Mouse (Mus musculus) liver, embryonic 15.5 days (tissue): ENCODE data around the gene Dnajc7. TPM values are rescaled to one million over a fixed set of nuclear protein-coding genes. Genes with fewer than 3 reads are reported as not detected.
A peak's percentile ranks its signal among the peaks of the same experiment; 100 is the strongest.
"Not testable (repeated sequence)": the region's sequence is repeated elsewhere in the genome, so short reads cannot be mapped to it uniquely, and the experiment has no call there.

Source experiments
- ATAC-seq: fragments of 200-750 bp; cut with Nextera tagmentation; 2 replicates; pipeline ENCODE4 v1.8.0; 2017; ENCODE audit warnings: moderate number of reproducible peaks, mild to moderate bottlenecking, moderate library complexity; ENCODE audit not compliant: insufficient read depth
- H3K27ac ChIP-seq: fragments of 300-500 bp; sonication (generic); replicated peaks from 2 replicates; pipeline ENCODE4 v1.5.1; 2015; ENCODE audit warnings: mild to moderate bottlenecking, inconsistent platforms
- H3K27me3 ChIP-seq: fragments of 300-500 bp; sonication (generic); 2 replicates; pipeline ENCODE4 v1.6.1; 2015; ENCODE audit warnings: mild to moderate bottlenecking, inconsistent platforms
- H3K36me3 ChIP-seq: fragments of 300-500 bp; sonication (generic); replicated peaks from 2 replicates; pipeline ENCODE4 v1.6.1; 2015; ENCODE audit warnings: moderate library complexity, mild to moderate bottlenecking, inconsistent platforms
- H3K4me1 ChIP-seq: fragments of 300-500 bp; sonication (generic); replicated peaks from 2 replicates; pipeline ENCODE4 v1.6.1; 2015; ENCODE audit warnings: inconsistent platforms
- H3K4me2 ChIP-seq: fragments of 300-500 bp; sonication (generic); 2 replicates; pipeline ENCODE4 v1.6.1; 2015; ENCODE audit warnings: moderate library complexity, mild to moderate bottlenecking, inconsistent platforms
- H3K4me3 ChIP-seq: fragments of 300-500 bp; sonication (generic); replicated peaks from 2 replicates; pipeline ENCODE4 v1.5.1; 2015; ENCODE audit warnings: mild to moderate bottlenecking, inconsistent platforms
- H3K9ac ChIP-seq: fragments of 300-500 bp; sonication (generic); 2 replicates; pipeline ENCODE4 v1.6.1; 2015; ENCODE audit warnings: moderate library complexity, mild to moderate bottlenecking, inconsistent platforms
- H3K9me3 ChIP-seq: fragments of 300-500 bp; sonication (generic); replicated peaks from 2 replicates; pipeline ENCODE4 v1.6.1; 2016; ENCODE audit warnings: inconsistent platforms
- WGBS: fragments of 180-500 bp; shearing (Covaris S2); methylation state at CpG from one replicate; pipeline ENCODE4 v1.1.7; 2015; ENCODE audit warnings: mixed read lengths; ENCODE audit not compliant: insufficient replicate concordance; 5-methylcytosine and 5-hydroxymethylcytosine counted together
- polyA plus RNA-seq: library from polyadenylated mRNA; unstranded; fragments of >200 nt; fragmentation: Nextera tagmentation; extraction: Ambion mirVana; gene quantifications from 2 replicates; pipeline ENCODE4 v1.2.1, GENCODE M21; 2015

The Dnajc7 gene
- polyA plus RNA-seq = 61.0 and 66.8 TPM in 2 replicates

GRCm38 (mm10) chr11:100619982-100620381, at the start of gene Dnajc7:
Gene Dnajc7, minus strand, starts transcription at chr11:100620168.
- peak within 1 kb of the TSS; percentile 85 for H3K9ac ChIP-seq
- H3K9me3 ChIP-seq = no peaks in the 10 kb centered on the region
- peaks cover 63% of the 10 kb centered on the region for H3K4me1 ChIP-seq
- peaks cover 3% of the 10 kb centered on the region; the same call in 1 of the 2 replicates for H3K36me3 ChIP-seq
- peak; percentile 3; the same call in 1 of the 2 replicates for ATAC-seq
- peak within 1 kb of the TSS; percentile 86 for H3K4me2 ChIP-seq
- peak within 1 kb of the TSS; percentile 92 for H3K4me3 ChIP-seq
- H3K27ac ChIP-seq = peak within 1 kb of the TSS; percentile 82
- WGBS = 8% methylated on average over 11 of the region's 11 CpGs
- no peaks in the 10 kb centered on the region for H3K27me3 ChIP-seq

GRCm38 (mm10) chr11:100659806-100660205, 39.8 kb upstream of the Dnajc7 start:
- H3K9me3 ChIP-seq = no peaks in the 10 kb centered on the region
- no peaks in the 10 kb centered on the region for H3K4me1 ChIP-seq
- no peak for ATAC-seq
- H3K27ac ChIP-seq = no peak overlapping the region
- H3K36me3 ChIP-seq = no peaks in the 10 kb centered on the region
- no peak overlapping the region for H3K4me2 ChIP-seq
- H3K4me3 ChIP-seq = no peak overlapping the region
- 62% methylated on average over 10 of the region's 10 CpGs for WGBS
- no peak overlapping the region for H3K9ac ChIP-seq
- peaks cover 5% of the 10 kb centered on the region; the same call in 1 of the 2 replicates for H3K27me3 ChIP-seq

- 26% methylated on average over 6 of the region's 6 CpGs for WGBS
These were observed 36.5 kb upstream of the Dnajc7 start for GRCm38 (mm10) chr11:100656458-100656857.

GRCm38 (mm10) chr11:100655589-100655988, 35.6 kb upstream of the Dnajc7 start:
- H3K27ac ChIP-seq, H3K36me3 ChIP-seq, H3K9me3 ChIP-seq, H3K4me3 ChIP-seq, ATAC-seq, H3K4me2 ChIP-seq, H3K9ac ChIP-seq, H3K4me1 ChIP-seq: not testable (repeated sequence)
- peaks cover 20% of the 10 kb centered on the region for H3K27me3 ChIP-seq
- 36% methylated on average over 3 of the region's 3 CpGs for WGBS

More at GRCm38 (mm10) chr11:100656458-100656857, 36.5 kb upstream of the Dnajc7 start:
- Histone ChIP-seq H3K36me3 (no peaks in the 10 kb centered on the region), H3K4me3 (no peak overlapping the region), H3K9me3 (no peaks in the 10 kb centered on the region), H3K4me1 (no peaks in the 10 kb centered on the region), H3K27me3 (peaks cover 13% of the 10 kb centered on the region), H3K9ac (no peak overlapping the region), H3K27ac (no peak overlapping the region), H3K4me2 (no peak overlapping the region)
- ATAC-seq = no peak

DNA sequence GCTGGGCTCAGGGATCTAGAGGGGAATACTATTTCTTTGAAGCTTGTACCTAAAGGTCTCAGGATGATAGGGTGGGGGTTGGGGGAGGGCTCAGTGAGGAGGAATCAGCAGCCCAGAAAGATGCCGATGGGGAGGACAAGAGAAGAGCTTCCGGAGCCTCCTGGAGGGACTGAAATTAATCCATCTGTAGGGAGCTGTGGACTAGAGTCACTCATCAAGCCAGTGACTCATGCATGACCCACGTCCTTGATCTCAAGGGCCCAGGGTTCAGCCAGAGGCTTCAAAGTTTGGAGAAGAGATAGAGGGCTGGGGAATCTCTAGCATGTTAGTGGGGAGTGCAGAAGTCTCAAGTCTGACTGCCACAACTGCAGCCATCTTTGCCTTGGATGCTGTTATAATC, 31.8 kb upstream of the Dnajc7 start:
- Histone ChIP-seq H3K4me1 (no peaks in the 10 kb centered on the region), H3K4me2 (no peak overlapping the region), H3K9ac (no peak overlapping the region), H3K9me3 (no peaks in the 10 kb centered on the region), H3K27me3 (peaks cover 37% of the 10 kb centered on the region), H3K4me3 (no peak overlapping the region), H3K27ac (no peak overlapping the region), H3K36me3 (no peaks in the 10 kb centered on the region)
- WGBS = 29% methylated on average over 3 of the region's 3 CpGs
- ATAC-seq = no peak

DNA sequence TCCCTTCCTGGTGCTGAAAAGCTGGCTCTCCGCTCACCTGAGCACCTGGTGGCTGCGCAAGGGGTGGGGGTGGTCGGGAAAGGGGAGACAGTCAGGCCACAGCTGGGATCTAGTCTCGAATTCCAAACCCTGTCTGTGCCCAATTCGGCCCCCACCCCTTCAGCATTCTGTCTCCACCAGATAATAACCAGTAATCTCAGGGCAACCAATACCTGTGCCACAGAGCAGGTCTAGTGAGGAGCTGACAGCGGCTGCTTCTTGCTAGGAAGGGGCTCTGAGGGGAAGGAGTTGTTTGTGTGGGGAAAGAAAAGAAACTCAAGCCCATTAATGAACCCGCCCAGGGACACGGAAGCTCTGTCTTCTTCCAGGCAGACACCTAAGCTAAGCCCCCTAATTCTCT, 31.2 kb upstream of the Dnajc7 start:
- H3K4me1 ChIP-seq = no peaks in the 10 kb centered on the region
- H3K36me3 ChIP-seq = no peaks in the 10 kb centered on the region
- no peak overlapping the region for H3K9ac ChIP-seq
- no peak overlapping the region for H3K27ac ChIP-seq
- H3K4me2 ChIP-seq = no peak overlapping the region
- peaks cover 37% of the 10 kb centered on the region for H3K27me3 ChIP-seq
- ATAC-seq = no peak
- H3K4me3 ChIP-seq = no peak overlapping the region
- no peaks in the 10 kb centered on the region for H3K9me3 ChIP-seq
- 15% methylated on average over 8 of the region's 8 CpGs for WGBS

DNA sequence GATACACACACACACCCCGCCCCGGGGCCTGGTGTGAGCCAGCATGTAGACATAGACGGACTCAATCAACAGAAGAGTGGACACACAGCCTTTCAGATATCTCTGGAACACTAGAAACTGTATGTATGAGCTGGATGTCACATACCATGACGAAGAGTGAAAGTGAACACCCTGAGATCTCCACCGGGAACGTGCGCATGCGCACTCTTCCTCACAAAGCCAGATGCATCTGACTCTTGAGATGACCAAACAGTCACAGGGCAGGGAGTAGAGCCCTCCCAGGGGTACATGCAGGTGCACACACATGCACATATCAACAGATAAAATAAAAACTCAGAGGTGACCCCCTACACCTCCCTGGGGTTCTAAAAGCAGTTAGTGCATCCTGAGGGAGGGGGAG, 28.4 kb upstream of the Dnajc7 start:
- Histone ChIP-seq H3K36me3 (no peaks in the 10 kb centered on the region), H3K27me3 (peaks cover 42% of the 10 kb centered on the region), H3K4me2 (no peak overlapping the region), H3K4me3 (no peak overlapping the region), H3K4me1 (no peaks in the 10 kb centered on the region), H3K27ac (no peak overlapping the region), H3K9me3 (no peaks in the 10 kb centered on the region), H3K9ac (no peak overlapping the region)
- 74% methylated on average over 8 of the region's 8 CpGs for WGBS
- ATAC-seq = no peak

DNA sequence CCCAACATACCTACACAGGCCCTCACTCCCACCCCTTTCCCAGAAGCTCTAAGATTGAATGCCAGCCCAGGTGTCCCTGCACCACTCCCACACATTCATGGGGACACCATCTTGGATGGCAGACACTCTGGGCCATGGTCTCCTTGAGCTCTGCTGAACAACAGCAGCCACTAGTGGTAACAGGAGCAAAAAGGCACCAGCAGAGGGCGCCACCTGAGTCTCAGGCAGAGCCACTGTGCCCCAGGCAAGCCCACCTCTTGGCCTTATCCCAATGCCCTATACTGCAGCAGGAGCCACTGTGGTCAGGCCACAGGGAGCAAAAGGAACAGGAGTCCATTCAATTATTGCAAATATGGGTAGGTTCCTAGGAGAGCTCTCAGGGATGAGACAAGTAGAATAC, 26.3 kb upstream of the Dnajc7 start:
- Histone ChIP-seq H3K4me3 (no peak overlapping the region), H3K27ac (no peak overlapping the region), H3K9ac (no peak overlapping the region), H3K9me3 (no peaks in the 10 kb centered on the region), H3K36me3 (no peaks in the 10 kb centered on the region), H3K4me2 (no peak overlapping the region), H3K27me3 (peaks cover 39% of the 10 kb centered on the region), H3K4me1 (no peaks in the 10 kb centered on the region)
- WGBS = 0% methylated on average over 1 of the region's 1 CpGs
- ATAC-seq = no peak

DNA sequence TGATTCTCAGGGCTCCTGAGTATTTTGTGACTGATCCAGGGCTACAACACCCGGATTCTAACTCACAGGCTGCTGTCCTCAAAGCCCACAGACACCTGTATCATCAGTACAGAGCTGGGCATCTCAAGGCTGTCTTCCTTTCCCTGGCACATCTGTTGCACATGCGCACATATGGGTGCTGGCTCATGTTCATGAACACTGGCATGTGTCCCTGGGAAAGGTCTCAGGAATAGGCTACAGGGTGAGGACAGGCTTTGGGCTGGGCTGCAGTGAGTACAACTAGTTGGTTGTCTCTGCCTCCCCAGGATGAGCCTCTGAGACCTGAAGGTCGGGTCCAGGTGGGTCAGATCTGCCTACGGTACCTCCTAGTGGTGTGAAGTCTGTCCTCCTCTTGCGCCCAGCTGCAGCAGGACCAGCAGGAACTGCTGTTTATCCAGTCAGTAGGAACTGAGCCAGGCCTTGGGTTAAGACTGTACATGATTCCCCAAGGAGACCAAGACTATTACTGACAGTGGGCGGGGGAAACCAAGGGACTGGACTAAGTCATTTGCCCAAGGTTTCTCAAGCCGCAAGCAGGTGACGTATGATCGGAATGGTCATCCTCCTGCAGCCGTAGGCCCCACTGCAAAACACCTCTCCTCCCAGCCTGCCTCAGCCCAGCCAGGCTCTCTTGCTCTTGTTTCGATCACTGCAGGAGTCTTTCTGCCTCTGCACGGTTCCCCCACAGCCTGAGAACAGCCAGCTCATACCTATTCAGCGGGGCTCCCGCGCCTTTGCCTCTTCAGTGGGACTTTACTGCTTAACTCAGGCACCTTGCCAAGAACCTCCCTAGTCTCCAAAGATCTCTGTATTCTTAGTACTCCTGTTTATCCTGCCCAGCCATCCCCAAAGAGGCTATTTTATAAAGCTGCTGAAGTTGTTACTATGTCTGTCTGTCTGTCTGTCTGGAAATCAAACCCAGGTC, 23.9 kb upstream of the Dnajc7 start:
- H3K36me3 ChIP-seq = no peaks in the 10 kb centered on the region
- H3K27ac ChIP-seq = no peak overlapping the region
- H3K4me1 ChIP-seq = peaks cover 8% of the 10 kb centered on the region; the same call in 1 of the 2 replicates
- ATAC-seq = no peak
- no peaks in the 10 kb centered on the region for H3K9me3 ChIP-seq
- 62% methylated on average over 15 of the region's 15 CpGs for WGBS
- no peak overlapping the region for H3K4me2 ChIP-seq
- H3K4me3 ChIP-seq = no peak overlapping the region
- H3K27me3 ChIP-seq = peaks cover 43% of the 10 kb centered on the region
- no peak overlapping the region for H3K9ac ChIP-seq

DNA sequence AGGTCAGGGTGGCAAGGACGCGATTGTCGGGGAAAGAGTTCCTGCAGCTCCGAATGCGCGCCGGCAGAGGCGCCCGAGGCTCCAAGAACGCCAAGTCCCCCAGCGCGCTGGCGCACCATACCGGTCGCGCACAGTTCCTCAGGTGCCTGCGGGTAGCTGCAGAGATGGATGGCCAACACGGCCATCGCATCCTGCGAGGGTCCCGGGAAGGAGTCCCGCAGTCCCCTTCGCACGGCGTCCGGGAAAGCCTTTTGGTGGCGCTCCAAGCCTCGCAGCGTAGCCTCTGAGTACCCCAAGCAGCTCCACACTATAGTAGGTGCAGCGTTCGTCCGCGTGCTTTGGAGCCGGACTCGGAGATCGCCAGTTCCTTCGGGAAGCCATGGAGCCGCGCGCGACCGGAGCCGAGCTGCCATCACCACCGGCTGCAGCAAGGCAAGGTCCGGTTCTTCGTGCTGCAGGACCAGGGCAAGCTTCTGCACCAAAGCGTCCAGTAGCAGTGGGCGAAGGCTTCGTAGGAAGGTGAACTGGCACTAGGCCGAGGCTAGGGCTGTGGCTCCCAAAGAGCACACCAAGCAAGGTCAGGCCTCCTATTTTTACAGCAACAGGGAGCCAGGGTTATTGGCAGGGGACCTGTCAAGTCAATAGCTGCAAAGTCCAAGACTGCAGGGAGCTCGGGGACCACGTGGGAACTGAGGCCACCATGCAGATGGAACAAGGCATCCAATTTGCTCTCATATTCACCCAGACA, 20.4 kb upstream of the Dnajc7 start:
- H3K4me3 ChIP-seq = peak overlapping the region; percentile 12; the same call in 1 of the 2 replicates
- no peak overlapping the region for H3K27ac ChIP-seq
- ATAC-seq = no peak
- H3K27me3 ChIP-seq = peaks cover 58% of the 10 kb centered on the region
- H3K4me1 ChIP-seq = peaks cover 8% of the 10 kb centered on the region; the same call in 1 of the 2 replicates
- 7% methylated on average over 52 of the region's 52 CpGs for WGBS
- H3K9ac ChIP-seq = no peak overlapping the region
- no peaks in the 10 kb centered on the region for H3K36me3 ChIP-seq
- no peaks in the 10 kb centered on the region for H3K9me3 ChIP-seq
- peak overlapping the region; percentile 55 for H3K4me2 ChIP-seq

DNA sequence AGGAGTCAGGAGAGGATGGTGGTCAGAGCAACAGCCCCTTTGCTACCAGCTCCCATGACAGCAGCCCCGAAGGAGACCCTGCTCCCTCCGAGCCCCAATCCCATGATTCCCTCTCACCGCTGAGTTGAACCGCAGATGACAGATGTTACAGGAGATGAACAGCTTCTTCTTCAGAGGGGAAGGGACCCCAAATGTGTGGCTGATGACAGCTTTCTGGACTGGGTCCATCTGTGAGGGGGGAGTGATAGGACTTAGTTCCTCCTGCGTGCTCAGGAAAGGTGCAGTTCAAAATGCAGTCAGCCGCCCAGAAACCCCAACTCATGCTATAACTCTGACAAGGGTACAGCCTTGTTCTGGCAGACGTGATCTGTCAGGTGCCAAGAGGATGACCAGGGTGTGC, 14.6 kb upstream of the Dnajc7 start:
- Histone ChIP-seq H3K4me3 (no peak overlapping the region), H3K27me3 (peaks cover 46% of the 10 kb centered on the region), H3K9me3 (no peaks in the 10 kb centered on the region), H3K36me3 (no peaks in the 10 kb centered on the region), H3K4me1 (no peaks in the 10 kb centered on the region), H3K27ac (no peak overlapping the region), H3K9ac (no peak overlapping the region), H3K4me2 (no peak overlapping the region)
- ATAC-seq = no peak
- WGBS = 51% methylated on average over 7 of the region's 7 CpGs
